Mouse (Mus musculus) C2C12 (cell line): ENCODE measurements around the gene Ubxn7.

ENCODE experiments used
- CTCF ChIP-seq: IDR thresholded peaks from one replicate; pipeline ENCODE4 v1.5.1; 2011; ENCODE audit not compliant: control insufficient read depth, insufficient read depth, insufficient read length
- FOSL1 ChIP-seq: IDR thresholded peaks from one replicate; pipeline ENCODE4 v1.8.0; 2011; ENCODE audit warnings: mild to moderate bottlenecking, low read length; ENCODE audit not compliant: poor library complexity, insufficient read depth, severe bottlenecking
- MAX ChIP-seq: IDR thresholded peaks from one replicate; pipeline ENCODE4 v1.6.1; 2011; ENCODE audit warnings: mild to moderate bottlenecking, control low read depth
- MYOG ChIP-seq: IDR thresholded peaks from one replicate; pipeline ENCODE4 v1.6.1; 2011; ENCODE audit not compliant: control insufficient read depth, insufficient read length; ENCODE audit errors: extremely low read depth
- USF1 ChIP-seq: IDR thresholded peaks from one replicate; pipeline ENCODE4 v1.6.1; 2011; ENCODE audit warnings: low read depth, mild to moderate bottlenecking, control low read depth, moderate library complexity

- TF ChIP-seq CTCF (no peak), MAX (peak; percentile 49), USF1 (peak; percentile 95), FOSL1 (no peak), MYOG (no peak)
These were observed 87.7 kb downstream of the Ubxn7 start, which contains the start of gene Tctex1d2 for GRCm38 (mm10) chr16:32419517-32420483.
